Mouse (Mus musculus): Measurements from ENCODE around the gene Sin3b.
"Not testable (repeated sequence)": the region's sequence is repeated elsewhere in the genome, so short reads cannot be mapped to it uniquely, and the experiment has no call there.

The Sin3b gene

GRCm38 (mm10) chr8:72722769-72723650 is at the start of gene Sin3b:
Gene Sin3b, plus strand, starts transcription at chr8:72723285.
- DNase-seq (ENCODE audit: low spot score) = peak; percentile 98

- DNase-seq (ENCODE audit: low spot score) = no peak
These were observed 48.9 kb upstream of the Sin3b start for GRCm38 (mm10) chr8:72674184-72674583.

GRCm38 (mm10) chr8:72676436-72676835 is 46.6 kb upstream of the Sin3b start:
- DNase-seq (ENCODE audit: low spot score) = no peak

GRCm38 (mm10) chr8:72676844-72677243 is 46.2 kb upstream of the Sin3b start:
- DNase-seq (ENCODE audit: low spot score) = not testable (repeated sequence)

GRCm38 (mm10) chr8:72677331-72677730 is 45.8 kb upstream of the Sin3b start:
- no peak for DNase-seq (ENCODE audit: low spot score)

- DNase-seq (ENCODE audit: low spot score) = peak; percentile 51
These were observed 43.0 kb upstream of the Sin3b start for GRCm38 (mm10) chr8:72680133-72680532.

GRCm38 (mm10) chr8:72682051-72682687 is 40.9 kb upstream of the Sin3b start:
- no peak for DNase-seq (ENCODE audit: low spot score)

- no peak for DNase-seq (ENCODE audit: low spot score)
These were observed 40.0 kb upstream of the Sin3b start for GRCm38 (mm10) chr8:72683010-72683521.

GRCm38 (mm10) chr8:72683572-72684099 is 39.4 kb upstream of the Sin3b start:
- not testable (repeated sequence) for DNase-seq (ENCODE audit: low spot score)

- DNase-seq (ENCODE audit: low spot score) = no peak
These were observed 24.6 kb upstream of the Sin3b start for GRCm38 (mm10) chr8:72698349-72698926.

- no peak for DNase-seq (ENCODE audit: low spot score)
These were observed 10.5 kb upstream of the Sin3b start for GRCm38 (mm10) chr8:72712569-72712968.

- no peak for DNase-seq (ENCODE audit: low spot score)
These were observed 6.5 kb upstream of the Sin3b start for GRCm38 (mm10) chr8:72716594-72716993.

GRCm38 (mm10) chr8:72720541-72720940 is 2.5 kb upstream of the Sin3b start:
- DNase-seq (ENCODE audit: low spot score) = no peak

- DNase-seq (ENCODE audit: low spot score) = peak; percentile 8
These were observed 541 bp downstream of the Sin3b start for GRCm38 (mm10) chr8:72723651-72724001.

- no peak for DNase-seq (ENCODE audit: low spot score)
These were observed 5.6 kb downstream of the Sin3b start for GRCm38 (mm10) chr8:72728636-72729035.

GRCm38 (mm10) chr8:72735001-72735400 is 11.9 kb downstream of the Sin3b start:
- DNase-seq (ENCODE audit: low spot score) = no peak

- DNase-seq (ENCODE audit: low spot score) = no peak
These were observed 13.8 kb downstream of the Sin3b start for GRCm38 (mm10) chr8:72736868-72737267.

- peak; percentile 18 for DNase-seq (ENCODE audit: low spot score)
These were observed 23.0 kb downstream of the Sin3b start for GRCm38 (mm10) chr8:72746061-72746460.

- no peak for DNase-seq (ENCODE audit: low spot score)
These were observed 26.8 kb downstream of the Sin3b start for GRCm38 (mm10) chr8:72749846-72750245.

GRCm38 (mm10) chr8:72750266-72750665 is 27.2 kb downstream of the Sin3b start:
- DNase-seq (ENCODE audit: low spot score) = no peak

- no peak for DNase-seq (ENCODE audit: low spot score)
These were observed 28.0 kb downstream of the Sin3b start for GRCm38 (mm10) chr8:72751126-72751525.

- no peak for DNase-seq (ENCODE audit: low spot score)
These were observed 29.2 kb downstream of the Sin3b start for GRCm38 (mm10) chr8:72752289-72752688.

- no peak for DNase-seq (ENCODE audit: low spot score)
These were observed 30.1 kb downstream of the Sin3b start for GRCm38 (mm10) chr8:72753165-72753564.

Data from ovary, postnatal 14 days (tissue).